Mouse (Mus musculus) 3134 (cell line): ENCODE data around the gene Grip1.

Experiments used
- DNase-seq: peaks from one replicate; pipeline ENCODE4 v3.0.0-alpha.2; 2011; ENCODE audit warnings: low spot score; ENCODE audit not compliant: insufficient read length; ENCODE audit errors: extremely low read depth

Grip1 gene

GRCm38 (mm10) chr10:119644289-119644688 is 190.7 kb downstream of the Grip1 start:
- DNase-seq, result no peak

GRCm38 (mm10) chr10:119646500-119647439 is 193.1 kb downstream of the Grip1 start:
- DNase-seq, result peak; percentile 19

GRCm38 (mm10) chr10:119660677-119661353 is 207.2 kb downstream of the Grip1 start:
- no peak for DNase-seq

DNA sequence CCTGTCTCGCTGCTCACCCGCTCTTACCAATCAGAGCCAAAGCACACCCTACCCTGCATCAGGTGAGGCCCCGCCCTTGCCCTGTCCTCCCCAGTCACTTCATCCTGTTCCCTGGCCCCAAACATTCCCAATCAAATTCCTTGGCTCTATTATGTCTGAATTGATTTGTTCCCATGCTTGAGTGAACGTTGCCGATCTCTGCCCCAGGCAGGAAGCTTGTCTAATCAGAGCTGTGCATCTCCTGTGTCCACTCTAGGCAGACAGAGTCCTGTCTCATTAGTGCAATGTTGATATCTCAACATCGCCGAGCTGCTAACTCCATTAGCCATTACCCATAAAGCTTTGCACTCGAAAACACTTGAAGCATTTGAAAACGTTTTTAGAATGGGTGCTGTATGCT is 210.0 kb downstream of the Grip1 start:
- DNase-seq, result no peak

DNA sequence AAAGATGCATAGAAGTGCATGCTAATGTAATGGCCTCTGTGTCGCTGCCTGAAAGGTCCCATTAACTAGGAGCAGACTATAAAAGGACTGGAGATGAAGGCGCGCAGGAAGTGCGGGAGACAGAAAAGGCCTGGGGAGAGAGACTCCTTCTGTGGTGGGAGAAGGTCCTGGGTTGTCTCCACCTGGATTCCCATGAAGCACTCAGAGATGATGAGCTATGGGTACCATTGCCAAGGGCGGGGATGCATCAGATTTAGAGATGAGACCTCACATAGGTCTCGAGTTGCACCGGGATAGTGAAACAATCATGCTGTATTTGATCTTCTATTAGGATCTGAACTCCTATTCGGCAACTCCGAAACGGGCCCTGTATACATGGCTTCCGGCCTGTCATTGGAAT is 212.8 kb downstream of the Grip1 start:
- no peak for DNase-seq

GRCm38 (mm10) chr10:119670456-119670855 is 216.8 kb downstream of the Grip1 start:
- peak; percentile 14 for DNase-seq

- DNase-seq, result no peak
Observed at GRCm38 (mm10) chr10:119684377-119684826, 230.8 kb downstream of the Grip1 start.

- DNase-seq, result no peak
Observed at GRCm38 (mm10) chr10:119691358-119692083, 237.9 kb downstream of the Grip1 start.

DNA sequence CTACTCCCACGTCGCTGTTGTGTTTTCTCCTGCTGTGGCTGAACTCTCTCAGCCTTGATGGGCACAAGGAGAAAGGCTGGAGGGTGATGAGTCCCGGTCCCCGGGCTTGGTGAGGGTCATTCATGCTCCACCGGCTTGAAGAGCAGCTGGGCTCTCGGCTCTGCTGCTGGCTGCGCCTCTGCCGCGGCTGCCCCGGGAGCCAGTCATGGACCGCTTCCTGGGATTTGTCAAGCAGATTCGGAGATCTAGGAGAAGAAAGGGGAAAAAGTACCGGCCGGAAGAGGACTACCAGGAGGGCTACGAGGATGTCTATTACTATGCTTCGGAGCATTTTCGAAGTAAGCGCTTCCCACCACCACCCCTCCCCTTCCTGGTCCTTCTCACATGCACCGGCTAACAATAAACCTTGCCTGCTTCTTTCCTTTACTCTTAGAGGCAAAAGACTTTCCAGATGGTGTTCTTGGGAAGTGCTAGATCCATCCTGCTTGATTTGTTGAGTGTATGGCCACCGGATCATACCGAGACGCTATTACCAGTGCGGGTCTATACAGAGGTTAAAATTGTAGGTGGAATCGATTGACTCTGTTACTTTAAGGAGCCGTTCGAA is 238.8 kb downstream of the Grip1 start:
- DNase-seq, result no peak

DNA sequence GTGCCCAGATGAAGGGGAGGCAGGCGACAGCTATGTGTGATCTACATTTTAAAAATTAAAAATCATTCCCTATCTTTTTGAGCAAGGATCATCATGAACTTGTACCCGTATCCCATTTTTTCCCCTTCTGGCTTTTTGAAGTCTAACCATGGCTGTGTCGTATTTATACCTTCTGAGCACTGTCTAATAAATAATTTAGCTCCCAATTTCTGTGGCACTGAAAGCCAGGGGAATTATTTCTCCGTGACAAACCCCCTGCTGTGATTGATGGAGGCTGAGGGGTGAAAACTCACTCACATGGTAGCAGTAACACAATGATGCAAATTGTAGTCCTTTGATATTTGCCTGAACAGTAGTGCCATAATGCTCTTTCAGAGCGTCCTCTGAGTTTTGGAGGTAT is 239.8 kb downstream of the Grip1 start:
- no peak for DNase-seq

GRCm38 (mm10) chr10:119697257-119697798 is 243.7 kb downstream of the Grip1 start:
- peak; percentile 79 for DNase-seq

DNA sequence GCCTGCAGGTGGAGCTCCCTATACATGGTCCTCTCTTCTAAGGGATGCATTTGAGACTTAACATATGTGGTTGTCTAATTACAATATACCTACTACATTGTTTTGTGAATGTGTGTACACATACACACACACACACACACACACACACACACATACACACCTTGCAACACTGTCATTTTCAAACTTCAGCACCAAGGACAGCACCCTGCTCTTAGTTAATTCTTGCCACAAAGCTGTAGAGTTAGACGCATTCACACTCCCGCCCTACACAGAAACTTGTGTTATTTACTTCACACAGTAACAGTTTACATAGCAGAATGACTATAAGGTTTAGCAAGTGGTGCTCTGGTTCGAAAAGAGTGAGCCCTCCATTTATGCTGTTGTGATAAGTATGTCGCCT is 251.7 kb downstream of the Grip1 start:
- DNase-seq, result peak; percentile 16

GRCm38 (mm10) chr10:119706281-119706680 is 252.7 kb downstream of the Grip1 start:
- DNase-seq, result peak; percentile 13

DNA sequence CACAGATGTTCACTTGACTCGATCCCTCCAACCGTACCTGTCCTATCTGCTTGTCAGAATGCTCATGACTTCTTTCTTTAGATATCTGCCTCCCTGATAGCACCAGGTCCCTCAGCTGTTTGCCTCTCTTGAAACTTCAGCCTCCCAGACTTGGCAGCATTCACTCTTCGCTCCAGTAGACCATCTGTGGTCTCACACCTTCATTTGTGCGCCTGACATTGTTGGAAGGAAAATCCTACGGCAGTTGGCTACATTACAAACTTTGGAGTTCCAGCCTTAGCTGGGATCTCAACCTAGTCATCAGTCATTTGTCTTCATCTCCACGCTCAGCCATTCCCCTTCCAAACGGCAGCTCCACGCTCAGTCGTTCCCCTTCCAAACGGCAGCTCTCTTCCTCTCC is 253.4 kb downstream of the Grip1 start:
- DNase-seq, result no peak

- no peak for DNase-seq
Observed at GRCm38 (mm10) chr10:119721887-119722286, 268.3 kb downstream of the Grip1 start.

- no peak for DNase-seq
Observed at GRCm38 (mm10) chr10:119722471-119722870, 268.8 kb downstream of the Grip1 start.

- no peak for DNase-seq
Observed at GRCm38 (mm10) chr10:119723671-119724070, 270.0 kb downstream of the Grip1 start.

DNA sequence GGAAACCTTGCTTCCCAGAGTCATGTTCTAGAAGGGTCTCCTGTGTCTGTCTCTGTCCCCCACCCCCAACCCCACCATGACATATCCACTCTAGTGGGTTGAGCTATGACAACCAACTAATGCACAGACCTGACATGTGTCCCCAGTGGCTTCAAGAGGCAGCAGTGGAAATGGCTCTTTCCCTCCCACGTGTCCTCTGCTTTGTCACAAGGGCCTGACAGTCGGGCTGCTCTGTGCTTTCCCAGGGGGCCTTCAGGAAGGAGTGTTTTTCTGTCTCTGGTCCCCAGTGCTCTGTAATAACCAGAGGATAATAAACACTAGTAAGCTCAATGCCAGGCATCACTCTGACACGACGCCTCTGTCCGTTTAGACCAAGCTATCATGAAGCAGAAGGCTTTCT is 271.7 kb downstream of the Grip1 start:
- DNase-seq, result no peak

GRCm38 (mm10) chr10:119725966-119726365 is 272.3 kb downstream of the Grip1 start:
- no peak for DNase-seq

GRCm38 (mm10) chr10:119726921-119727320 is 273.3 kb downstream of the Grip1 start:
- peak; percentile 35 for DNase-seq
